Mouse (Mus musculus): ENCODE measurements around the gene Prss16. TPM values are rescaled to one million over a fixed set of nuclear protein-coding genes. Genes with fewer than 3 reads are reported as not detected.

Prss16 gene
- polyA plus RNA-seq, 1 experiment from 2014 or later = not detected

- peaks cover 13% of the 10 kb centered on the region for H3K4me1 ChIP-seq
- H3K27ac ChIP-seq (replicated peaks) = no peak overlapping the region
- H3K4me3 ChIP-seq = peak overlapping the region; percentile 36
- peaks cover 91% of the 10 kb centered on the region for H3K27me3 ChIP-seq (ENCODE audit: low read depth, poor library complexity, severe bottlenecking)
- H3K36me3 ChIP-seq = no peaks in the 10 kb centered on the region
- 0 out of 2 replicates have a peak, but pooled peaks cover 2% of the 10 kb centered on the region for H3K9me3 ChIP-seq (replicated peaks)
- 19% methylated on average over 13 of the region's 13 CpGs for WGBS
- no peak for DNase-seq (ENCODE audit: low spot score)
These were observed 4.2 kb upstream of the Prss16 start for GRCm38 (mm10) chr13:22013716-22014115.

GRCm38 (mm10) chr13:22008707-22009106 is 835 bp downstream of the Prss16 start:
- Histone ChIP-seq H3K9me3 (replicated peaks) (no peaks in the 10 kb centered on the region), H3K4me1 (peaks cover 22% of the 10 kb centered on the region), H3K27ac (replicated peaks) (no peak overlapping the region), H3K36me3 (no peaks in the 10 kb centered on the region), H3K27me3 (ENCODE audit: low read depth, poor library complexity, severe bottlenecking) (peaks cover 100% of the 10 kb centered on the region), H3K4me3 (no peak overlapping the region)
- 72% methylated on average over 3 of the region's 3 CpGs for WGBS
- DNase-seq (ENCODE audit: low spot score) = no peak

- H3K4me3 ChIP-seq = no peak overlapping the region
- peaks cover 100% of the 10 kb centered on the region for H3K27me3 ChIP-seq (ENCODE audit: low read depth, poor library complexity, severe bottlenecking)
- no peak overlapping the region for H3K27ac ChIP-seq (replicated peaks)
- DNase-seq (ENCODE audit: low spot score) = no peak
- WGBS = 51% methylated on average over 7 of the region's 7 CpGs
- peaks cover 20% of the 10 kb centered on the region for H3K4me1 ChIP-seq
- H3K9me3 ChIP-seq (replicated peaks) = no peaks in the 10 kb centered on the region
- no peaks in the 10 kb centered on the region for H3K36me3 ChIP-seq
These were observed 1.7 kb downstream of the Prss16 start for GRCm38 (mm10) chr13:22007872-22008271.

- H3K27ac ChIP-seq (replicated peaks) = no peak overlapping the region
- H3K36me3 ChIP-seq = no peaks in the 10 kb centered on the region
- 2% methylated on average over 18 of the region's 18 CpGs for WGBS
- peak overlapping the region; percentile 65 for H3K4me3 ChIP-seq
- H3K27me3 ChIP-seq (ENCODE audit: low read depth, poor library complexity, severe bottlenecking) = peaks cover 100% of the 10 kb centered on the region
- H3K4me1 ChIP-seq = peaks cover 20% of the 10 kb centered on the region
- no peaks in the 10 kb centered on the region for H3K9me3 ChIP-seq (replicated peaks)
- no peak for DNase-seq (ENCODE audit: low spot score)
These were observed 2.4 kb downstream of the Prss16 start for GRCm38 (mm10) chr13:22007121-22007510.

GRCm38 (mm10) chr13:22006334-22007120 is 3.0 kb downstream of the Prss16 start:
- peak; percentile 67 for DNase-seq (ENCODE audit: low spot score)
- Histone ChIP-seq H3K4me3 (peak overlapping the region; percentile 65), H3K36me3 (no peaks in the 10 kb centered on the region), H3K4me1 (peaks cover 20% of the 10 kb centered on the region), H3K27ac (replicated peaks) (no peak overlapping the region), H3K9me3 (replicated peaks) (no peaks in the 10 kb centered on the region), H3K27me3 (ENCODE audit: low read depth, poor library complexity, severe bottlenecking) (peaks cover 100% of the 10 kb centered on the region)
- WGBS = under 1% methylated on average over 38 of the region's 38 CpGs

GRCm38 (mm10) chr13:22005605-22006333 is 3.8 kb downstream of the Prss16 start:
- Histone ChIP-seq H3K9me3 (replicated peaks) (no peaks in the 10 kb centered on the region), H3K27me3 (ENCODE audit: low read depth, poor library complexity, severe bottlenecking) (peaks cover 100% of the 10 kb centered on the region), H3K4me3 (peak overlapping the region; percentile 65), H3K27ac (replicated peaks) (no peak overlapping the region), H3K4me1 (peaks cover 20% of the 10 kb centered on the region), H3K36me3 (no peaks in the 10 kb centered on the region)
- DNase-seq (ENCODE audit: low spot score) = peak; percentile 64
- WGBS = under 1% methylated on average over 45 of the region's 45 CpGs

GRCm38 (mm10) chr13:22001823-22002222 is 7.7 kb downstream of the Prss16 start:
- no peak for DNase-seq (ENCODE audit: low spot score)
- Histone ChIP-seq H3K36me3 (no peaks in the 10 kb centered on the region), H3K4me3 (no peak overlapping the region), H3K27me3 (ENCODE audit: low read depth, poor library complexity, severe bottlenecking) (peaks cover 100% of the 10 kb centered on the region), H3K27ac (replicated peaks) (no peak overlapping the region), H3K4me1 (peaks cover 25% of the 10 kb centered on the region), H3K9me3 (replicated peaks) (no peaks in the 10 kb centered on the region)
- WGBS = 32% methylated on average over 5 of the region's 5 CpGs

- Histone ChIP-seq H3K27ac (replicated peaks) (no peak overlapping the region), H3K27me3 (ENCODE audit: low read depth, poor library complexity, severe bottlenecking) (peaks cover 100% of the 10 kb centered on the region), H3K4me3 (no peak overlapping the region), H3K4me1 (peaks cover 24% of the 10 kb centered on the region), H3K36me3 (no peaks in the 10 kb centered on the region), H3K9me3 (replicated peaks) (no peaks in the 10 kb centered on the region)
- DNase-seq (ENCODE audit: low spot score) = no peak
- 55% methylated on average over 2 of the region's 2 CpGs for WGBS
These were observed 8.2 kb downstream of the Prss16 start for GRCm38 (mm10) chr13:22001346-22001745.

GRCm38 (mm10) chr13:21999147-21999546 is 10.4 kb downstream of the Prss16 start:
- no peak overlapping the region for H3K4me3 ChIP-seq
- no peak for DNase-seq (ENCODE audit: low spot score)
- no peaks in the 10 kb centered on the region for H3K36me3 ChIP-seq
- no peaks in the 10 kb centered on the region for H3K9me3 ChIP-seq (replicated peaks)
- peaks cover 96% of the 10 kb centered on the region for H3K27me3 ChIP-seq (ENCODE audit: low read depth, poor library complexity, severe bottlenecking)
- H3K27ac ChIP-seq (replicated peaks) = no peak overlapping the region
- WGBS = 33% methylated on average over 4 of the region's 4 CpGs
- H3K4me1 ChIP-seq = peaks cover 35% of the 10 kb centered on the region

- Histone ChIP-seq H3K9me3 (replicated peaks) (no peaks in the 10 kb centered on the region), H3K27me3 (ENCODE audit: low read depth, poor library complexity, severe bottlenecking) (peaks cover 96% of the 10 kb centered on the region), H3K27ac (replicated peaks) (no peak overlapping the region), H3K4me3 (no peak overlapping the region), H3K4me1 (peaks cover 35% of the 10 kb centered on the region), H3K36me3 (no peaks in the 10 kb centered on the region)
- 18% methylated on average over 3 of the region's 3 CpGs for WGBS
- DNase-seq (ENCODE audit: low spot score) = peak; percentile 12
These were observed 11.1 kb downstream of the Prss16 start for GRCm38 (mm10) chr13:21998412-21998811.

- H3K9me3 ChIP-seq (replicated peaks) = no peaks in the 10 kb centered on the region
- no peak for DNase-seq (ENCODE audit: low spot score)
- H3K36me3 ChIP-seq = no peaks in the 10 kb centered on the region
- peaks cover 95% of the 10 kb centered on the region for H3K27me3 ChIP-seq (ENCODE audit: low read depth, poor library complexity, severe bottlenecking)
- no peak overlapping the region for H3K27ac ChIP-seq (replicated peaks)
- peak overlapping the region; percentile 55 for H3K4me3 ChIP-seq
- WGBS = 4% methylated on average over 4 of the region's 4 CpGs
- H3K4me1 ChIP-seq = peaks cover 35% of the 10 kb centered on the region
These were observed 11.7 kb downstream of the Prss16 start for GRCm38 (mm10) chr13:21997821-21998220.

GRCm38 (mm10) chr13:21997201-21997820 is 12.2 kb downstream of the Prss16 start:
- Histone ChIP-seq H3K36me3 (no peaks in the 10 kb centered on the region), H3K4me3 (peak overlapping the region; percentile 55), H3K4me1 (peaks cover 35% of the 10 kb centered on the region), H3K27ac (replicated peaks) (no peak overlapping the region), H3K27me3 (ENCODE audit: low read depth, poor library complexity, severe bottlenecking) (peaks cover 93% of the 10 kb centered on the region), H3K9me3 (replicated peaks) (no peaks in the 10 kb centered on the region)
- DNase-seq (ENCODE audit: low spot score) = peak; percentile 30
- whole genome bisulfite sequencing = under 1% methylated on average over 21 of the region's 21 CpGs

- Histone ChIP-seq H3K4me3 (peak overlapping the region; percentile 55), H3K36me3 (no peaks in the 10 kb centered on the region), H3K9me3 (replicated peaks) (no peaks in the 10 kb centered on the region), H3K27me3 (ENCODE audit: low read depth, poor library complexity, severe bottlenecking) (peaks cover 90% of the 10 kb centered on the region), H3K27ac (replicated peaks) (no peak overlapping the region), H3K4me1 (peaks cover 35% of the 10 kb centered on the region)
- under 1% methylated on average over 13 of the region's 13 CpGs for WGBS
- DNase-seq (ENCODE audit: low spot score) = no peak
These were observed 12.7 kb downstream of the Prss16 start for GRCm38 (mm10) chr13:21996840-21997185.
